Mouse (Mus musculus): ENCODE data around the gene Shoc2.
"Not testable (repeated sequence)": the region's sequence is repeated elsewhere in the genome, so short reads cannot be mapped to it uniquely, and the experiment has no call there.

Shoc2 gene

GRCm38 (mm10) chr19:53925338-53925751 lies 18.8 kb upstream of the Shoc2 start:
- in situ Hi-C loops (cut with MboI; ENCODE audit: unreplicated experiment in 2 of 2), result loop anchor here (5.0 to 25.0 kb wide), 5 partner anchors 81 to 1387 kb away; partner anchors contain the start of genes Vti1a (in 2 of the 2) and Zdhhc6 (in 2 of the 2)

GRCm38 (mm10) chr19:53926705-53927104 lies 17.4 kb upstream of the Shoc2 start:
- in situ Hi-C loops (cut with MboI; ENCODE audit: unreplicated experiment in 2 of 2), result loop anchor here (5.0 to 25.0 kb wide), 5 partner anchors 82 to 1386 kb away; partner anchors contain the start of genes Vti1a (in 2 of the 2) and Zdhhc6 (in 2 of the 2)

- in situ Hi-C loops (cut with MboI; ENCODE audit: unreplicated experiment in 2 of 2), result loop anchor here (5.0 to 25.0 kb wide), 5 partner anchors 84 to 1383 kb away; partner anchors contain the start of genes Vti1a (in 2 of the 2) and Zdhhc6 (in 2 of the 2)
Observed at GRCm38 (mm10) chr19:53929218-53929617, 14.9 kb upstream of the Shoc2 start.

DNA sequence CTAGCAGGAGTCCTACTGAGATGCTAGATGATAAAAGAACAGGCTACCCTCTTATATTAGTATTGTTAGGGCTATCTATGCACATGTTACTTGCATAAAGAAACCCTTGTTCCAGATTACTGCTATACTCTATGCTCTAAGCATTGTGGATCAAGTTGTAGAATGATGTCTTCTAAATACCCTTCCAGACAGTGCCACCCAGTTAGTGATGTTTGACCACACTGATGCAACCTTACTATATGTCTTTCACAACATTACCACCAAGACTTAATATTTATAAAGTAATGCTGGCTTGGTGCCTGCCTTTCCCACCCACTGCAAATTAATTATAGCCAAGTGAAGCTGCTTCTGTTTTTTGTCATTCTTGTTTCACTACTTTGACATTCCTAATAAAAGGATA lies 11.1 kb upstream of the Shoc2 start:
- in situ Hi-C loops (cut with MboI; ENCODE audit: unreplicated experiment in 2 of 2), result loop anchor here (10.0 to 25.0 kb wide), 3 partner anchors 1132 to 1379 kb away; partner anchors contain the start of genes Vti1a (in 2 of the 2) and Zdhhc6 (in 2 of the 2)

DNA sequence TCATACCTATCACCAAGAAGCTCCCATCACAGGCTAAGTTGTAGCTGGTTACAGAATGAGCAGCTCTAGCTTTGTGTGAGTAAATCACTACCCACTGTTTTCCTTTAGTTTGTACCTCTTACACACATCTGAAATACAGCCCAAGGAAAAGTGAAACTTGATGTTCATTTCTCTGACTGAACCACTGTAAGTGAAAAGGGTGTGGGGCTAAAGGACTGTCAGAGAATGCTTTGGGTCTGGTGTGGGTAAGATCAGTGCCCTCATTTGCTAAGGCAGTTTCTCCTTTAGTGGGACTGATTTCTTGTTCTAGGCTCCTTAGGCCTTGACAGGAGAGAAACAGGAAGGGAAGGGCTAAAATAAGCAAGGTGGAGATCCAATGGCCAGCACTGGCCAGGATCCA lies 10.1 kb upstream of the Shoc2 start:
- in situ Hi-C loops (cut with MboI; ENCODE audit: unreplicated experiment in 2 of 2), result loop anchor here (10.0 to 25.0 kb wide), 3 partner anchors 1131 to 1378 kb away; partner anchors contain the start of genes Vti1a (in 2 of the 2) and Zdhhc6 (in 2 of the 2)

DNA sequence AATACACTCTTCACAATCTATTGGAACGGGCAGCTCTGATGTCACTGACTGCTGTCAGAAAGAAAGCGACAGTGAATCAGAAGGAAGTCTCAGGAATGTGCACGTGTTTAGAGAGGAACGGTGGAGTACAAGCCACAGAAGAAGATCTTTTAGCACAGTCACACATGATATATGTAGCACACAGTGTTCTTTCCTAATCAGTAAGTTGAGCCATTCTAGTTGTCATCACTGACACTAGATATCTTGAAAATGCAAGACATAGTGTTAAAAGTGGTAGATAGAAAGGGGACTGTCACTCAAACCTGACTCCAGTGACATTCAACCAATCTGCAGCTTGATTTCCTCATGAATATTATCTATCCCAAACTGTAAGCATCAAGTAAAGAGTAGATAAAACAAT lies 4.6 kb upstream of the Shoc2 start:
- in situ Hi-C loops (cut with MboI; ENCODE audit: unreplicated experiment in 2 of 2), result loop anchor here (10.0 to 25.0 kb wide), 3 partner anchors 1125 to 1373 kb away; partner anchors contain the start of genes Vti1a (in 2 of the 2) and Zdhhc6 (in 2 of the 2)

DNA sequence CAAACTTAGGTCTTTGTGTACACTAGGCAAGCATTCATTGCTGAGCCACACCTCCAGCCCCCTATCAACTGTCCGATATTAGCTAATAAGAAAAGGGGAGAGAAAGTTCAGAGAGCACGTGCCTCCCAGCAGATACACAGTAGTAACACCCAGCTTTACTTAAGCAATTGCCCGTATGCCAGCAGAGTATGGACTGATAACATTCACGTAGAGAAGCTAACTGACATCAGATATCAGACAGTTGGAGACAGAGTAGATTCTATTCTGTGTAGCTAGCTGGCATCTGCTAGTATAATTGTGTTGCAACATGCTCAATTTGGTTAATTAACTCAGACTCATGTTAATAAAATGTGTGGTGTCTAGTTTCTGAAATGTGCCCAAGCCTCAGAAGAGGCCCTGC lies 3.0 kb upstream of the Shoc2 start:
- in situ Hi-C loops (cut with MboI; ENCODE audit: unreplicated experiment in 2 of 2), result loop anchor here (25.0 kb wide), 1 partner anchor 1371 kb away; the partner anchor contains the start of genes Vti1a (in 2 of the 2) and Zdhhc6 (in 2 of the 2)

DNA sequence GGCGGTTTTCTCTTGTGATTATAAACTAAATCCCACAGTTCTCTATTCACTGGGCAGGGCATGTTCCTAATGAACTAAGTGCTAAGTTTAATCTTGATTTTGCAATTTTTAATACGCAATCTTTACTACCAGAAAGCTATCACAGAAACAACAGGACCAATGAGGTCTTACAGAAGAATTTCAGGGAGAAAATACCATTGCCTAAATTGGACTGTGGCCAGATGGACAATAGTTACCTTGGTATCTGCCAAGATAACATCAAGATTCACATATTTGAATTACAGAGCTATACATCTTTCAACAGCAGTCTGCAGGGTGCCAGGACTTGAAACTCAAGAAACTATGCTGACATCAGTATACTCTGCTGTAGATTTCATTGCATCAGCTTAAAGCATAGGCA lies 1.8 kb upstream of the Shoc2 start:
- in situ Hi-C loops (cut with MboI; ENCODE audit: unreplicated experiment in 2 of 2), result loop anchor here (25.0 kb wide), 1 partner anchor 1370 kb away; the partner anchor contains the start of genes Vti1a (in 2 of the 2) and Zdhhc6 (in 2 of the 2)

GRCm38 (mm10) chr19:53944786-53945169 lies 672 bp downstream of the Shoc2 start:
- in situ Hi-C loops (cut with MboI; ENCODE audit: unreplicated experiment in 2 of 2), result loop anchor here (25.0 kb wide), 1 partner anchor 1368 kb away; the partner anchor contains the start of genes Vti1a (in 2 of the 2) and Zdhhc6 (in 2 of the 2)

GRCm38 (mm10) chr19:53945171-53946042 lies 1.3 kb downstream of the Shoc2 start:
- in situ Hi-C loops (cut with MboI; ENCODE audit: unreplicated experiment in 2 of 2), result loop anchor here (25.0 kb wide), 1 partner anchor 1367 kb away; the partner anchor contains the start of genes Vti1a (in 2 of the 2) and Zdhhc6 (in 2 of the 2)

DNA sequence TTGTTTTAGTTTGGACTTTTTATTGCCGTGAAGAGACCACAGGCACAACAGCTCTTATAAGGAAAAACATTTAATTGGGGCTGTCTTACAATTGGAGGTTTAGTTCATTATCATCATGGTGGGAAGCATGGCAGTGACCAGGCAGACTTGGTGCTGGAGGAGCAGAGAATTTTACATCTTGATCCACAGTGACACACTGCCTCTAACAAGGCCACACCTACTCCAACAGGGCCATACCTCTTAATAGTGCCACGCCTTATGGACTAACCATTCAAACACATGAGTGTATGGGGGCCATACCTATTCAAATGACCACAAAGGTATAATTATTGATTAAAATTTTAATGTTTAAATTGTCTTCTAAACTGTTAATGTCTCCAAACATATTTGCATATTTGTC lies 13.4 kb downstream of the Shoc2 start:
- in situ Hi-C loops (cut with MboI; ENCODE audit: unreplicated experiment in 2 of 2), result no loop called here

GRCm38 (mm10) chr19:53962511-53962910 lies 18.4 kb downstream of the Shoc2 start:
- in situ Hi-C loops (cut with MboI; ENCODE audit: unreplicated experiment in 2 of 2), result no loop called here

DNA sequence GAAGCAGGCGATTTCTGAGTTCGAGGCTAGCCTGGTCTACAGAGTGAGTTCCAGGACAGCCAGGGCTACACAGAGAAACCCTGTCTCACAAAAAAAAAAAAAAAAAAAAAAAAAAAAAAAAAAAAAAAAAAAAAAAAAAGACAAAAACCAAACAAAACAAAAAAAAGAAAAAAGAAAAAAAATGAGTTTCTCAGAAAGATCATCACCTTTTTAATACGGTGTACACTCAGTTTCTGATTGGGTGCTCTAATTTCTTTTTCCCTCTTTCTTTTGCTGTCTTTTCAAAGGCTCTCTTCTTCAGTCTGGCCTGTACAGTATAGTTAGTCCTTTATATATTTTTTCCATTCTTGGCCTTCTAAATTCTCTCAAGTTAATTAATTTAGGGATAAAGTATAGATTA lies 20.2 kb downstream of the Shoc2 start:
- in situ Hi-C loops (cut with MboI; ENCODE audit: unreplicated experiment in 2 of 2), result not testable (repeated sequence)

- in situ Hi-C loops (cut with MboI; ENCODE audit: unreplicated experiment in 2 of 2), result no loop called here
Observed at GRCm38 (mm10) chr19:53964910-53965633, 21.0 kb downstream of the Shoc2 start.

- in situ Hi-C loops (cut with MboI; ENCODE audit: unreplicated experiment in 2 of 2), result no loop called here
Observed at GRCm38 (mm10) chr19:53969226-53969625, 25.1 kb downstream of the Shoc2 start.

DNA sequence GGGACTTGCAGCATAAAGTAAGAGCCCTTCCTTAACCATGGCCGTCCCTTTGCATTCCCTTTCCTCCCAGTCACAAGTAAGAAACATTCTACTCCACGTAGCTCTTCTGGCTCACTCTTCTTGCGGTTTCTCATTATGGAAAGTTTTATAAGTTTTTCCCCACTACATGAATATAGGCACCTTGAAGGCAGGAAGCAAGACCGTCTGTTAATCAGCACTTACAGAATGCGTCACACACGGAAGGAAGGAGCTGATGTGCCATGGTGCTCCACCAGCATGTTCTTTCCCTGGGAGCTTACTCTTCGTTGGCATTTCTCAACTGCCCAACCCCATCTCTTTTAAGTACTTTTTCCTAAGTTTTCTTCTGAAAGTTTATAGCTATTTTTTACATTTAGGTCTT lies 27.8 kb downstream of the Shoc2 start:
- in situ Hi-C loops (cut with MboI; ENCODE audit: unreplicated experiment in 2 of 2), result no loop called here

GRCm38 (mm10) chr19:53973656-53974055 lies 29.6 kb downstream of the Shoc2 start:
- in situ Hi-C loops (cut with MboI; ENCODE audit: unreplicated experiment in 2 of 2), result no loop called here

DNA sequence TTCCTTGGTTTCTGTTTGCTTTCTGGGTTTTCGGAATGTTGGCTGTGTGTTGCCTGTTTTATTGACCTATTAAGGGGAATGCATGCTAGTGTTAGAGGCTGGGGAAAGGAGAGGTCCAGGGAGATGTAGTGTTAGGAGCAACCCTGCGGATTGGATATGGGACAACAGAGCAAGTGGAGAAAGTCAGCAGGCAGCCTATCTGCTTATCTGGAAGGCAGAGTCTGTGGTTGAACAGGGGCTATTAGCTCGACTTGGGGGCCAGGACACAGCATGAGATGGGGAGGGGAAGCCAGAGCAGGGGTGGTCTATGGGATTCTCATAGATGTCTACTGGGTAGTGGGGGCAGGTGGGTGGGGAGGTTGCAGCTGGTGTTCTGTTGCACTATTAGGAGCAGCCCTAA lies 37.9 kb downstream of the Shoc2 start:
- in situ Hi-C loops (cut with MboI; ENCODE audit: unreplicated experiment in 2 of 2), result no loop called here

- in situ Hi-C loops (cut with MboI; ENCODE audit: unreplicated experiment in 2 of 2), result no loop called here
Observed at GRCm38 (mm10) chr19:53983336-53983735, 39.2 kb downstream of the Shoc2 start.

GRCm38 (mm10) chr19:53984628-53985027 lies 40.5 kb downstream of the Shoc2 start:
- in situ Hi-C loops (cut with MboI; ENCODE audit: unreplicated experiment in 2 of 2), result no loop called here
